In genomic region chr2:50674856-50675175, GRCm38 (mm10) we compare ENCODE assay signal across 15 mouse cellular contexts.
"Had no signal": no experiment of that assay in that cellular context is flagged by ENCODE, and none has a peak within 500 bp of the region (broad histone marks: within the 10 kb centered on the region; RNA-seq: fewer than 3 reads in every experiment).

No protein-coding gene starts in this region.

- H3K27me3 ChIP-seq: midbrain, embryonic 12.5 days; neural tube, embryonic 13.5 days; neural tube, embryonic 15.5 days; stomach, embryonic 15.5 days had no signal

- H3K4me1 ChIP-seq: midbrain, embryonic 10.5 days; midbrain, embryonic 12.5 days; neural tube, embryonic 13.5 days; neural tube, embryonic 15.5 days; stomach, embryonic 15.5 days had no signal

- H3K27ac ChIP-seq: midbrain, embryonic 10.5 days; midbrain, embryonic 12.5 days; neural tube, embryonic 13.5 days; neural tube, embryonic 15.5 days; stomach, embryonic 15.5 days; stomach, postnatal 0 days had no signal

- H3K4me3 ChIP-seq: midbrain, embryonic 10.5 days; midbrain, embryonic 12.5 days; myocyte; neural tube, embryonic 13.5 days; neural tube, embryonic 15.5 days; stomach, embryonic 15.5 days had no signal

- ATAC-seq: midbrain, embryonic 16.5 days had no signal

- H3K9ac ChIP-seq: lung, embryonic 14.5 days; midbrain, embryonic 12.5 days; neural tube, embryonic 13.5 days; neural tube, embryonic 15.5 days; stomach, embryonic 15.5 days had no signal

- H3K36me3 ChIP-seq: midbrain, embryonic 10.5 days; midbrain, embryonic 12.5 days; neural tube, embryonic 13.5 days; neural tube, embryonic 15.5 days; stomach, embryonic 15.5 days had no signal

- DNase-seq: lung, postnatal 4 days; midbrain, embryonic 14.5 days; right cerebral cortex, postnatal 14 days; thymus, adult 2 months; thymus, postnatal 25 days; thymus, postnatal 4 days had no signal

- H3K9me3 ChIP-seq: midbrain, embryonic 10.5 days; midbrain, embryonic 12.5 days; neural tube, embryonic 13.5 days; neural tube, embryonic 15.5 days; stomach, embryonic 15.5 days had no signal

- H3K4me2 ChIP-seq: lung, embryonic 14.5 days; midbrain, embryonic 12.5 days; neural tube, embryonic 13.5 days; neural tube, embryonic 15.5 days; stomach, embryonic 15.5 days had no signal
